Comparison of ENCODE assay signal across 25 mouse cellular contexts in the genomic region with DNA sequence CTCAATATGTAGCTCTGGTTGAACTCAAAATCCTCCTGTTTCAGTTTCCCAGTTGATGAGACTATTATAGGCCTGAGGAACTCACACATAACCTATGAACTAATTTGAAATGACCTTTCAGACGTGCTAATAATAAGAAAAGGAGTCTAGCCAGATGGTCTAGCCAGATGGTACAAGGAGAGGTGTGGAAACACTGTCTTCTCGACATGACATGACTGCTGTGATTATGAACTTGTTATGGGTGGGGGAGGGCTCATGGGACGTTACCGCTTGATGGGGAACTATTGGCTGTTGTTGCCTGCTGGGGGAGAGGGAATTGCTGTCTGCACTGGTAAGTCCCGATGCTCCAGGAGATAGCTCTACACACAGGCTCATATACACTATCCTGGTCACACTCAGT. TPM values are rescaled to one million over a fixed set of nuclear protein-coding genes. Genes with fewer than 3 reads are reported as not detected.
DNase-seq lines count a peak whose midpoint lies in the region; ATAC-seq and TF ChIP-seq lines count a peak whose summit lies in the region.
"Had no signal": no experiment of that assay in that cellular context is flagged by ENCODE, and none has a peak within 500 bp of the region (broad histone marks: within the 10 kb centered on the region; RNA-seq: fewer than 3 reads in every experiment).

No protein-coding gene starts in this region.

- TF ChIP-seq CTCF in forebrain, postnatal 0 days (IDR thresholded peaks at IDR 0.05; ENCODE audit: low read depth) = no peak

- DNase-seq in cerebellum, adult 9-11 months = no peak
- DNase-seq in forebrain, postnatal 0 days = no peak
- DNase-seq in midbrain, embryonic 11.5 days (ENCODE audit: low spot score, missing footprints) = peak; percentile 53
- no peak for DNase-seq in layer of hippocampus, postnatal 14 days (ENCODE audit: low spot score in 2 of 2)
- DNase-seq: adrenal gland, adult 8-10 months; cerebellum, postnatal 10 days; gastrocnemius, postnatal 36 days; heart, postnatal 14 days; kidney, postnatal 14 days; layer of hippocampus, adult 9-11 months; lung, embryonic 14.5 days; lung, postnatal 14 days; right cerebral cortex, postnatal 25 days had no signal

- WGBS in forebrain, embryonic 12.5 days = 74% methylated on average over 5 of the region's 5 CpGs
- WGBS in forebrain, postnatal 0 days = 54% methylated on average over 5 of the region's 5 CpGs
- 81% methylated on average over 5 of the region's 5 CpGs for WGBS in midbrain, embryonic 11.5 days
- WGBS in midbrain, embryonic 15.5 days = 81% methylated on average over 5 of the region's 5 CpGs

- no peaks in the 10 kb centered on the region for H3K36me3 ChIP-seq in forebrain, embryonic 12.5 days (replicated peaks)
- H3K36me3 ChIP-seq in forebrain, postnatal 0 days (ENCODE audit: insufficient read depth) = no peaks in the 10 kb centered on the region
- no peaks in the 10 kb centered on the region for H3K36me3 ChIP-seq in midbrain, embryonic 11.5 days (ENCODE audit: control insufficient read depth, insufficient read depth, low read length)
- no peaks in the 10 kb centered on the region for H3K36me3 ChIP-seq in midbrain, embryonic 15.5 days (replicated peaks)
- H3K36me3 ChIP-seq: embryonic facial prominence, embryonic 15.5 days; limb, embryonic 12.5 days; liver, embryonic 15.5 days; stomach, embryonic 15.5 days had no signal

- H3K9me3 ChIP-seq in forebrain, embryonic 12.5 days = no peaks in the 10 kb centered on the region
- H3K9me3 ChIP-seq in forebrain, postnatal 0 days (ENCODE audit: low read length) = no peaks in the 10 kb centered on the region
- H3K9me3 ChIP-seq in midbrain, embryonic 11.5 days (ENCODE audit: control insufficient read depth, low read length) = no peaks in the 10 kb centered on the region
- no peaks in the 10 kb centered on the region for H3K9me3 ChIP-seq in midbrain, embryonic 15.5 days
- H3K9me3 ChIP-seq: embryonic facial prominence, embryonic 15.5 days; limb, embryonic 12.5 days; liver, embryonic 15.5 days; stomach, embryonic 15.5 days had no signal

- no peaks in the 10 kb centered on the region for H3K4me1 ChIP-seq in forebrain, embryonic 12.5 days
- H3K4me1 ChIP-seq in forebrain, postnatal 0 days (ENCODE audit: insufficient read depth) = no peaks in the 10 kb centered on the region
- no peaks in the 10 kb centered on the region for H3K4me1 ChIP-seq in midbrain, embryonic 11.5 days (ENCODE audit: control insufficient read depth, insufficient read depth, low read length)
- H3K4me1 ChIP-seq in midbrain, embryonic 15.5 days = no peaks in the 10 kb centered on the region
- H3K4me1 ChIP-seq: embryonic facial prominence, embryonic 15.5 days; limb, embryonic 12.5 days; liver, embryonic 15.5 days; stomach, embryonic 15.5 days had no signal

- no peak overlapping the region for H3K4me3 ChIP-seq in forebrain, embryonic 12.5 days (replicated peaks)
- H3K4me3 ChIP-seq in forebrain, postnatal 0 days (ENCODE audit: low read depth, low read length) = no peak overlapping the region
- H3K4me3 ChIP-seq in midbrain, embryonic 11.5 days (ENCODE audit: low read depth, low read length) = no peak overlapping the region
- H3K4me3 ChIP-seq in midbrain, embryonic 15.5 days = no peak overlapping the region
- H3K4me3 ChIP-seq: embryonic facial prominence, embryonic 15.5 days; left cerebral cortex, adult 2 months; limb, embryonic 12.5 days; liver, embryonic 15.5 days; stomach, embryonic 15.5 days had no signal

- no peak overlapping the region for H3K9ac ChIP-seq in forebrain, embryonic 12.5 days
- no peak overlapping the region for H3K9ac ChIP-seq in forebrain, postnatal 0 days
- no peak overlapping the region for H3K9ac ChIP-seq in midbrain, embryonic 11.5 days (ENCODE audit: low read length)
- no peak overlapping the region for H3K9ac ChIP-seq in midbrain, embryonic 15.5 days
- H3K9ac ChIP-seq: embryonic facial prominence, embryonic 15.5 days; limb, embryonic 12.5 days; liver, embryonic 15.5 days; lung, embryonic 14.5 days; stomach, embryonic 15.5 days had no signal

- no peak overlapping the region for H3K27ac ChIP-seq in forebrain, embryonic 12.5 days
- H3K27ac ChIP-seq in forebrain, postnatal 0 days (ENCODE audit: low read depth, low read length) = no peak overlapping the region
- H3K27ac ChIP-seq in midbrain, embryonic 11.5 days (ENCODE audit: low read depth, low read length) = no peak overlapping the region
- H3K27ac ChIP-seq in midbrain, embryonic 15.5 days = no peak overlapping the region
- H3K27ac ChIP-seq: embryonic facial prominence, embryonic 15.5 days; left cerebral cortex, adult 2 months; limb, embryonic 12.5 days; liver, embryonic 15.5 days; stomach, embryonic 15.5 days had no signal

- H3K4me2 ChIP-seq in forebrain, embryonic 12.5 days = no peak overlapping the region
- no peak overlapping the region for H3K4me2 ChIP-seq in forebrain, postnatal 0 days (ENCODE audit: low read depth)
- H3K4me2 ChIP-seq in midbrain, embryonic 11.5 days = no peak overlapping the region
- H3K4me2 ChIP-seq in midbrain, embryonic 15.5 days = no peak overlapping the region
- H3K4me2 ChIP-seq: embryonic facial prominence, embryonic 15.5 days; limb, embryonic 12.5 days; liver, embryonic 15.5 days; lung, embryonic 14.5 days; stomach, embryonic 15.5 days had no signal

- no peaks in the 10 kb centered on the region for H3K27me3 ChIP-seq in forebrain, embryonic 12.5 days
- H3K27me3 ChIP-seq in forebrain, postnatal 0 days (ENCODE audit: insufficient read depth, low read length) = no peaks in the 10 kb centered on the region
- no peaks in the 10 kb centered on the region for H3K27me3 ChIP-seq in midbrain, embryonic 11.5 days (ENCODE audit: control insufficient read depth, insufficient read depth, low read length)
- no peaks in the 10 kb centered on the region for H3K27me3 ChIP-seq in midbrain, embryonic 15.5 days (replicated peaks)
- H3K27me3 ChIP-seq: CH12.LX; embryonic facial prominence, embryonic 15.5 days; limb, embryonic 12.5 days; liver, embryonic 15.5 days; stomach, embryonic 15.5 days had no signal

- ATAC-seq in cerebellum, adult (ENCODE audit: insufficient number of reproducible peaks, low FRiP score, low TSS enrichment) = peak; percentile 56; the same call in 1 of the 2 replicates
- peak; percentile 41; the same call in 1 of the 2 replicates for ATAC-seq in forebrain, embryonic 12.5 days (ENCODE audit: low FRiP score)
- ATAC-seq in forebrain, postnatal 0 days = no peak
- ATAC-seq in midbrain, embryonic 11.5 days (ENCODE audit: low FRiP score) = no peak
- ATAC-seq in midbrain, embryonic 15.5 days (replicated peaks) = no peak
- ATAC-seq: activated CD4-positive, CD25-positive, alpha-beta regulatory T cell, adult 4 months; intestine, postnatal 0 days; midbrain, embryonic 16.5 days had no signal

RNA-seq across cellular contexts. Expression of gene Grsf1, which starts 21.3 kb away (rescaled TPM):
- polyA plus RNA-seq in forebrain, embryonic 12.5 days (2016; fragmentation: Nextera tagmentation; extraction: Ambion mirVana) = 99.9 and 103 TPM in 2 replicates
- total RNA-seq in forebrain, postnatal 0 days (2014; rRNA removed) = 51.9 and 68.0 TPM in 2 replicates
- polyA plus RNA-seq in forebrain, postnatal 0 days (2015; fragmentation: Nextera tagmentation; extraction: Ambion mirVana) = 50.2 and 58.1 TPM in 2 replicates
- 102 and 109 TPM in 2 replicates for polyA plus RNA-seq in midbrain, embryonic 11.5 days (2014; fragmentation: Nextera tagmentation; extraction: Ambion mirVana)
- 57.7 and 63.6 TPM in 2 replicates for polyA plus RNA-seq in midbrain, embryonic 15.5 days (2015; fragmentation: Nextera tagmentation; extraction: Ambion mirVana)
- 100 to 1,000 TPM in 1 of 2 experiments, 10 to 100 TPM in 1; 98.3 to 108 TPM for total RNA-seq in layer of hippocampus, postnatal 14 days (2021)

RNA-seq across cellular contexts. Expression of gene Mob1b, which starts 23.4 kb away (rescaled TPM):
- 18.2 and 22.4 TPM in 2 replicates for polyA plus RNA-seq in forebrain, embryonic 12.5 days (2016; fragmentation: Nextera tagmentation; extraction: Ambion mirVana)
- total RNA-seq in forebrain, postnatal 0 days (2014; rRNA removed) = 12.3 and 14.9 TPM in 2 replicates
- polyA plus RNA-seq in forebrain, postnatal 0 days (2015; fragmentation: Nextera tagmentation; extraction: Ambion mirVana) = 4.4 and 7.8 TPM in 2 replicates
- polyA plus RNA-seq in midbrain, embryonic 11.5 days (2014; fragmentation: Nextera tagmentation; extraction: Ambion mirVana) = 16.7 and 18.3 TPM in 2 replicates
- polyA plus RNA-seq in midbrain, embryonic 15.5 days (2015; fragmentation: Nextera tagmentation; extraction: Ambion mirVana) = 9.5 and 9.7 TPM in 2 replicates
- 10 to 100 TPM; 30.8 to 32.8 TPM for total RNA-seq in layer of hippocampus, postnatal 14 days (2021)

Comparison
In these comparisons a context has a peak if more than half of its experiments do, and no peak if none do; other contexts are left out.
1. ATAC-seq: peak in cerebellum, adult (single experiment) and forebrain, embryonic 12.5 days (single experiment); none in forebrain, postnatal 0 days (single experiment), midbrain, embryonic 11.5 days (single experiment) and midbrain, embryonic 15.5 days (single experiment).